Mouse (Mus musculus) forebrain, embryonic 14.5 days (tissue): ENCODE results near the gene Mllt1. TPM values are rescaled to one million over a fixed set of nuclear protein-coding genes. Genes with fewer than 3 reads are reported as not detected.

Experiments
- ATAC-seq: fragments of 200-750 bp; cut with Nextera tagmentation; 2 replicates; pipeline ENCODE4 v1.8.0; 2017; ENCODE audit warnings: mild to moderate bottlenecking, moderate library complexity
- DNase-seq: peaks from one replicate; pipeline ENCODE4 v3.0.0-alpha.2; 2015; ENCODE audit warnings: low spot score
- H3K27ac ChIP-seq: fragments of 300-500 bp; sonication (generic); 2 replicates; pipeline ENCODE4 v1.5.1; 2014; ENCODE audit warnings: low read depth, mild to moderate bottlenecking, control low read depth, low read length, moderate library complexity
- H3K27me3 ChIP-seq: fragments of 300-500 bp; sonication (generic); replicated peaks from 2 replicates; pipeline ENCODE4 v1.6.1; 2014; ENCODE audit warnings: low read length, control low read depth, mixed read lengths; ENCODE audit not compliant: control insufficient read depth, insufficient read depth
- H3K36me3 ChIP-seq: fragments of 300-500 bp; sonication (generic); 2 replicates; pipeline ENCODE4 v1.6.1; 2014; ENCODE audit warnings: low read length, control low read depth; ENCODE audit not compliant: control insufficient read depth, insufficient read depth
- H3K4me1 ChIP-seq: fragments of 300-500 bp; sonication (generic); 2 replicates; pipeline ENCODE4 v1.6.1; 2014; ENCODE audit warnings: antibody characterized with exemption, low read length, control low read depth; ENCODE audit not compliant: control insufficient read depth, insufficient read depth
- H3K4me2 ChIP-seq: fragments of 300-500 bp; sonication (generic); 2 replicates; pipeline ENCODE4 v1.6.1; 2014; ENCODE audit warnings: mild to moderate bottlenecking, control low read depth, low read length
- H3K4me3 ChIP-seq: fragments of 300-500 bp; sonication (generic); 2 replicates; pipeline ENCODE4 v1.5.1; 2014; ENCODE audit warnings: low read depth, low read length, control low read depth
- H3K9ac ChIP-seq: fragments of 300-500 bp; sonication (generic); 2 replicates; pipeline ENCODE4 v1.6.1; 2014; ENCODE audit warnings: mild to moderate bottlenecking, low read length, control low read depth, moderate library complexity
- H3K9me3 ChIP-seq: fragments of 300-500 bp; sonication (generic); replicated peaks from 2 replicates; pipeline ENCODE4 v1.6.1; 2016; ENCODE audit warnings: low read length, control low read depth, mixed read lengths; ENCODE audit not compliant: control insufficient read depth
- WGBS: fragments of 180-500 bp; shearing (Covaris S2); extraction: QIAGEN DNeasy Blood & Tissue Kit; methylation state at CpG from one replicate; pipeline ENCODE4 v1.1.7; 2014; 5-methylcytosine and 5-hydroxymethylcytosine counted together
- polyA plus RNA-seq: library from polyadenylated mRNA; unstranded; fragments of >200 nt; fragmentation: Nextera tagmentation; extraction: Ambion mirVana; gene quantifications from 2 replicates; pipeline ENCODE4 v1.2.1, GENCODE M21; 2014

The Mllt1 gene
- polyA plus RNA-seq, 1 experiment from 2014 or later, result 45.6 TPM

GRCm38 (mm10) chr17:56877426-56877825 is 57.8 kb downstream of the Mllt1 start:
- Histone ChIP-seq H3K27ac (no peak overlapping the region), H3K36me3 (no peaks in the 10 kb centered on the region), H3K9ac (no peak overlapping the region), H3K27me3 (no peaks in the 10 kb centered on the region), H3K9me3 (no peaks in the 10 kb centered on the region), H3K4me1 (no peaks in the 10 kb centered on the region), H3K4me3 (no peak overlapping the region), H3K4me2 (no peak overlapping the region)
- DNase-seq, result no peak
- no peak for ATAC-seq
- whole genome bisulfite sequencing, result 91% methylated on average over 19 of the region's 19 CpGs

DNA sequence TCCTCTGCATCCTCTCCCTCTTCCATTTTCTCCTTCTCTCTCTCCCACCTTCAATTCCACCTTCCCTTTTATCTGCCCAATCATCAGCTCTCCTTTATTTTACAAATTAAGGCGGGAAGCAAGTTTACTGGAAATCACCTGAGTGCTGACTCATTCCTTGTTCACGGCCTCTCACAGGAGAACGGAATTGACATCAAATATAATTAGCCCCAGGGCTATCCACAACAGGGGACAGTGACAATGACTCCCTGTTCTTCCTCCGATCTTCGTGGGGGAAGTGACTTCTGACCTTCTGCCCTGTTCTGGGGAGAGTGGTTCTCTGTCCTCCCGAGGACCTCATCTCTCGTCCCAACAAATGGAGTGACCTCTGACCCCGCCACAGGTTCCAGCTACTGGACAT is 58.2 kb downstream of the Mllt1 start:
- H3K9me3 ChIP-seq, result no peaks in the 10 kb centered on the region
- H3K36me3 ChIP-seq, result no peaks in the 10 kb centered on the region
- DNase-seq (no peak), ATAC-seq (no peak)
- H3K4me1 ChIP-seq, result no peaks in the 10 kb centered on the region
- H3K4me2 ChIP-seq, result no peak overlapping the region
- H3K27me3 ChIP-seq, result no peaks in the 10 kb centered on the region
- 76% methylated on average over 8 of the region's 8 CpGs for WGBS
- H3K27ac ChIP-seq, result no peak overlapping the region
- no peak overlapping the region for H3K4me3 ChIP-seq
- no peak overlapping the region for H3K9ac ChIP-seq

DNA sequence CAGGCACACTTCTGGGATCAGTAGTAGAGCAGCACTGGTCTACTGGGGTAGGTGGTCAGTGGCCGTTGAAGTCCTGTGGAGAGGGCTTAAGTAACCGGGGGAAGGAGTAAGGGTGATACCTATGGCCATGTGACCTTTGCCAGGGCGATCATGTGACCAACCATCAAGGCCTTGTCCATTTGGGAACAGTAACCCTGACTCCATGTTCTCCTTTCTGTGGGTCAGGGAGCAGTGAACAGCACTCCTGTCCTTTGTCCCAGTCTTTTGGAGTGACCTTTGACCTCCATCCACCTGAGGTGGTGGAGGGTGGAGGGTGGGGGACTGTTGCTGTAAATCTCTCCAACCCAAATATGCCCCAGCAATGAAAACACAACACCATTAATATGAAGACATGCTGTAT is 58.8 kb downstream of the Mllt1 start:
- no peak overlapping the region for H3K27ac ChIP-seq
- no peak overlapping the region for H3K4me2 ChIP-seq
- ATAC-seq (no peak), DNase-seq (no peak)
- no peaks in the 10 kb centered on the region for H3K27me3 ChIP-seq
- no peaks in the 10 kb centered on the region for H3K4me1 ChIP-seq
- H3K9ac ChIP-seq, result no peak overlapping the region
- H3K9me3 ChIP-seq, result no peaks in the 10 kb centered on the region
- no peaks in the 10 kb centered on the region for H3K36me3 ChIP-seq
- no peak overlapping the region for H3K4me3 ChIP-seq
- 91% methylated on average over 3 of the region's 3 CpGs for WGBS

- Histone ChIP-seq H3K36me3 (no peaks in the 10 kb centered on the region), H3K4me1 (no peaks in the 10 kb centered on the region), H3K4me3 (no peak within 1 kb of the TSS), H3K27ac (no peak within 1 kb of the TSS), H3K9ac (no peak within 1 kb of the TSS), H3K9me3 (no peaks in the 10 kb centered on the region), H3K27me3 (no peaks in the 10 kb centered on the region), H3K4me2 (no peak within 1 kb of the TSS)
- ATAC-seq (no peak), DNase-seq (no peak)
- 89% methylated on average over 12 of the region's 12 CpGs for WGBS
Measured at GRCm38 (mm10) chr17:56874936-56875651, 60.1 kb downstream of the Mllt1 start, which contains the start of gene 1700061G19Rik. 1700061G19Rik (plus strand) TSS chr17:56875477.

- Histone ChIP-seq H3K36me3 (no peaks in the 10 kb centered on the region), H3K27me3 (no peaks in the 10 kb centered on the region), H3K4me1 (no peaks in the 10 kb centered on the region), H3K9me3 (no peaks in the 10 kb centered on the region), H3K4me3 (no peak within 1 kb of the TSS), H3K27ac (no peak within 1 kb of the TSS), H3K9ac (no peak within 1 kb of the TSS), H3K4me2 (no peak within 1 kb of the TSS)
- ATAC-seq, result no peak
- whole genome bisulfite sequencing, result 82% methylated on average over 2 of the region's 2 CpGs
- no peak for DNase-seq
Measured at GRCm38 (mm10) chr17:56874237-56874636, 61.0 kb downstream of the Mllt1 start, which contains the start of gene Acsbg2. Acsbg2 (minus strand) TSS chr17:56874447.

- no peak overlapping the region for H3K4me3 ChIP-seq
- H3K9me3 ChIP-seq, result no peaks in the 10 kb centered on the region
- 84% methylated on average over 7 of the region's 7 CpGs for WGBS
- ATAC-seq (no peak), DNase-seq (no peak)
- no peaks in the 10 kb centered on the region for H3K27me3 ChIP-seq
- no peak overlapping the region for H3K4me2 ChIP-seq
- no peak overlapping the region for H3K9ac ChIP-seq
- H3K36me3 ChIP-seq, result no peaks in the 10 kb centered on the region
- no peaks in the 10 kb centered on the region for H3K4me1 ChIP-seq
- no peak overlapping the region for H3K27ac ChIP-seq
Measured at GRCm38 (mm10) chr17:56872512-56872911, 62.7 kb downstream of the Mllt1 start.

- H3K4me3 ChIP-seq, result no peak overlapping the region
- no peaks in the 10 kb centered on the region for H3K36me3 ChIP-seq
- no peak overlapping the region for H3K4me2 ChIP-seq
- no peaks in the 10 kb centered on the region for H3K27me3 ChIP-seq
- no peak for DNase-seq
- 83% methylated on average over 8 of the region's 8 CpGs for WGBS
- H3K27ac ChIP-seq, result no peak overlapping the region
- H3K4me1 ChIP-seq, result no peaks in the 10 kb centered on the region
- no peak overlapping the region for H3K9ac ChIP-seq
- ATAC-seq, result no peak
- no peaks in the 10 kb centered on the region for H3K9me3 ChIP-seq
Measured at GRCm38 (mm10) chr17:56871767-56872166, 63.4 kb downstream of the Mllt1 start.

DNA sequence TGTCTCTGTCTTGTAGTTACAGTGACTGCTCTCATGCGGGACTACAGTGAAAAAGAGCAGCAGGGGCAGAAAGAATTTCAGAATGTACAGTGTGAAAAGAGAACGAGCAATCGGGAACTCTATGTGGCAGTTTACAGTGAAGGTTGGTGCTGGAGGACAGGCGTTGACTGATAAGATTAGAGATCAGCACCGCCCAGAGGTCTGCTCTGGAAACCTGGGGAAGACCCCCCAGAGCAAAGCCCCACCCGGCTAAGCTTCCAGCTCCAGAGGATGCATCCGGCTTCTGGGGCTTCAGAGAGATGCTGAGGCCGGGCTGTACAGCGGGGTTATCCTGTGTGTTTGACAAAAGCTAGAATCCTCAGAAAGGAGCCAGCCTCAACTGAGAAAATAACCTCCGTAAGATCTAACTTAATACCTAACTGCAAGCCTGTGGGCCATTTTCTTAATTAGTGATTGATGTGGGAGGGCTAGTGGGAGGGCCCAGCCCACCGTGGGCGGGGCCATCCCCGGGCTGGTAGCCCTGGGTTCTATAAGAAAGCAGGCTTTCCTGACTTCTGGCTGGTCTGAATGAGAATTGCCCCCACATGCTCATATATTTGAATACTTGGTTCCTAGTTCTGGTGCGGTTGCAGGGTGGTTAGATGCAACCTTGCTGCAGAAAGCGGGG is 64.8 kb downstream of the Mllt1 start:
- 75% methylated on average over 15 of the region's 15 CpGs for WGBS
- no peak overlapping the region for H3K9ac ChIP-seq
- H3K27ac ChIP-seq, result no peak overlapping the region
- no peaks in the 10 kb centered on the region for H3K36me3 ChIP-seq
- H3K4me1 ChIP-seq, result no peaks in the 10 kb centered on the region
- ATAC-seq (no peak), DNase-seq (no peak)
- no peak overlapping the region for H3K4me3 ChIP-seq
- H3K4me2 ChIP-seq, result no peak overlapping the region
- H3K27me3 ChIP-seq, result no peaks in the 10 kb centered on the region
- H3K9me3 ChIP-seq, result no peaks in the 10 kb centered on the region

DNA sequence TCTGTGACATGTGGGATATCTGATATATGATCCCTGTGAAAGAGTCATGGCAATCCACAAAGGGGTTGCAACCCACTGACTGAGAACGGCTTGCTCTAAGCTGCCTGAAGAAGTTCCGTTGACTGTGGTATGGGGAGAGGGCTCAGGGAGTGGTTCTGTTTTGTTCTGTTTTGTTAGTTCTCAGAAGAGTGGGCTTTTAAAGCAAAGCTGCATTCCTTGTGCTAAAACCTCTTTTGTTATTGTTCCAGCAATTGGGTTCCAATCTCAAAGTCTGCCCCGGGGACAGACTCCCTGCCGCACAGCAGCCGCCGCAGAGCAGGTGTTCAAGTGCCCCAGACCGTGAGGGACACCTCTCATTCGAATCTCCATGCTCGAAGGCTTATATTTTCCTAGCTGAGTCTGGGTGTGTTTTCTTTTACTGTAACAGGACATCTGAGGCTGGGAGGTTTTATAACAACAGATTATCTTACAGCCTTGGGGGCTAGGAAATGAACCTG is 65.7 kb downstream of the Mllt1 start:
- WGBS, result 47% methylated on average over 9 of the region's 9 CpGs
- no peak for ATAC-seq

More for the DNA sequence above, 65.7 kb downstream of the Mllt1 start:
- Histone ChIP-seq H3K4me2 (no peak overlapping the region), H3K9me3 (no peaks in the 10 kb centered on the region), H3K4me1 (no peaks in the 10 kb centered on the region), H3K36me3 (no peaks in the 10 kb centered on the region), H3K27ac (no peak overlapping the region), H3K9ac (no peak overlapping the region), H3K27me3 (no peaks in the 10 kb centered on the region), H3K4me3 (no peak overlapping the region)
- DNase-seq, result no peak
